Mouse (Mus musculus) spleen, adult 2 months (tissue): Measurements from ENCODE around the gene Fgd4. TPM values are rescaled to one million over a fixed set of nuclear protein-coding genes. Genes with fewer than 3 reads are reported as not detected.

ENCODE experiments used
- DNase-seq, 2 experiments: peaks; one replicate each; pipeline versions ENCODE4 v3.0.0 to v3.0.0-alpha.2; 2012 to 2021; ENCODE audit warnings: low spot score in 2 of 2, low read depth in 1 of 2
- H3K27ac ChIP-seq: fragments of 200-500 bp; 2 replicates; pipeline ENCODE4 v1.5.1; 2012; ENCODE audit warnings: low read length, inconsistent platforms; ENCODE audit not compliant: insufficient read depth
- H3K27me3 ChIP-seq: fragments of 200-500 bp; 2 replicates; pipeline ENCODE4 v1.6.1; 2012; ENCODE audit warnings: mild to moderate bottlenecking, moderate library complexity, low read length, inconsistent platforms; ENCODE audit not compliant: control insufficient read depth, insufficient read depth
- H3K36me3 ChIP-seq: fragments of 200-500 bp; 2 replicates; pipeline ENCODE4 v1.6.1; 2012; ENCODE audit warnings: mild to moderate bottlenecking, low read length, inconsistent platforms; ENCODE audit not compliant: control insufficient read depth, insufficient read depth
- H3K4me1 ChIP-seq: fragments of 200-500 bp; 2 replicates; pipeline ENCODE4 v1.6.1; 2011; ENCODE audit warnings: inconsistent platforms; ENCODE audit not compliant: control insufficient read depth, insufficient read depth, insufficient read length
- H3K4me3 ChIP-seq: fragments of 200-500 bp; 2 replicates; pipeline ENCODE4 v1.5.1; 2011; ENCODE audit warnings: mild to moderate bottlenecking, inconsistent platforms; ENCODE audit not compliant: insufficient read depth, insufficient read length; ENCODE audit errors: extremely low read depth
- CTCF ChIP-seq: fragments of 200-500 bp; IDR thresholded peaks from 2 replicates; pipeline ENCODE4 v1.5.1; 2011; ENCODE audit warnings: mild to moderate bottlenecking, inconsistent platforms; ENCODE audit not compliant: insufficient read depth, insufficient read length, insufficient replicate concordance; ENCODE audit errors: extremely low read depth
- POLR2A ChIP-seq: fragments of 200-500 bp; IDR thresholded peaks from 2 replicates; pipeline ENCODE4 v1.6.1; 2011; ENCODE audit warnings: low read depth, low read length, inconsistent platforms
- WGBS: fragments of 180-500 bp; shearing (Covaris S2); methylation state at CpG from one replicate; pipeline ENCODE4 v1.1.7; 2018; 5-methylcytosine and 5-hydroxymethylcytosine counted together
- polyA plus RNA-seq: library from polyadenylated mRNA; depleted of rRNA; stranded (reverse); fragments of >200 nt; gene quantifications from 2 replicates; pipeline ENCODE4 v1.2.3, GENCODE M21; 2012; rRNA removed

The Fgd4 gene
- 0.43 and 0.58 TPM in 2 replicates for polyA plus RNA-seq

DNA sequence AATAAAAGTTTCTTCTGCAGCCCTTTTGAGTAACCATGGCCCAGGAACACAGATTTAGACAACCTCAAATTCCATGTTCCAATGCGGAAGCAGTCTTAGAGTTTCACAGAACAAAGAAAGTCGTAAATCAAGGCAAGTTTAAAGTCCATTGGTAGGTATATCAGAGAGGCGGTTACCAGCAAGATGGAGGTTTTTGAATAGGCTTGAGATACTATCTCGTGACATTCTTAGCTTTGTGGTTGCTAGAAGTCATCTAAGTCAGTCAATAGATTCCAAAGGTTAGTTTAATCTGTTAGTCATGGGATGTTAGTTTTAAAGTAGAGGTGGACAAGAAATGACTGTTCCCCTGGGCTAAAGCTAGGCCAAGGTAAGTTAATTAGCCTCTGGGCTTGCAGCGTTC lies at the start of gene Fgd4:
TSS of gene Fgd4 (minus strand) at position 89 of the 400 bp plus-strand sequence.
- H3K27ac ChIP-seq = no peak within 1 kb of the TSS
- 39% methylated on average over 5 of the region's 5 CpGs for WGBS

DNA sequence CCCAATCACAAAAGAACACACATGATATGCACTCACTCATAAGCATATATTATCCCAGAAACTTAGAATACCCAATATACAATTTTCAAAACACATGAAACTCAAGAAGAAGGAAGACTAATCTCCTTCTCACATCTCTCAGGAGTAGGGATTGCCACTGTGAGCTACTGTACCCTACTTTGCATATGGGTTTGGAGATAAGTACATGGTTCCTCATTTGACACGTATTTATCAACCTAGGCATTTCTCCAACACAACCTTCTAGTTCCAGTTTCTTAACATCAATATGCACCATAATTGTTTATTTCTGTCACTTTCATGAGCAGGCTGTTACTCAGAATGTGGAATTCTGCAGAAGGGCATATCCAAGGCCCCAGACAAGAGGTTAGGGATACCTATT lies 44.8 kb upstream of the Fgd4 start:
- DNase-seq = no peak
- WGBS = 17% methylated on average over 1 of the region's 1 CpGs
- no peak for TF ChIP-seq POLR2A
- H3K36me3 ChIP-seq = no peaks in the 10 kb centered on the region
- H3K27ac ChIP-seq = no peak overlapping the region
- no peak overlapping the region for H3K4me3 ChIP-seq
- no peaks in the 10 kb centered on the region for H3K27me3 ChIP-seq
- H3K4me1 ChIP-seq = no peaks in the 10 kb centered on the region

More for the DNA sequence above, at the start of gene Fgd4:
- no peaks in the 10 kb centered on the region for H3K36me3 ChIP-seq
- TF ChIP-seq CTCF = no peak
- H3K27me3 ChIP-seq = peaks cover 7% of the 10 kb centered on the region
- DNase-seq = no peak
- H3K4me1 ChIP-seq = peaks cover 6% of the 10 kb centered on the region; the same call in 1 of the 2 replicates
- peak within 1 kb of the TSS; percentile 56; the same call in 1 of the 2 replicates for H3K4me3 ChIP-seq

DNA sequence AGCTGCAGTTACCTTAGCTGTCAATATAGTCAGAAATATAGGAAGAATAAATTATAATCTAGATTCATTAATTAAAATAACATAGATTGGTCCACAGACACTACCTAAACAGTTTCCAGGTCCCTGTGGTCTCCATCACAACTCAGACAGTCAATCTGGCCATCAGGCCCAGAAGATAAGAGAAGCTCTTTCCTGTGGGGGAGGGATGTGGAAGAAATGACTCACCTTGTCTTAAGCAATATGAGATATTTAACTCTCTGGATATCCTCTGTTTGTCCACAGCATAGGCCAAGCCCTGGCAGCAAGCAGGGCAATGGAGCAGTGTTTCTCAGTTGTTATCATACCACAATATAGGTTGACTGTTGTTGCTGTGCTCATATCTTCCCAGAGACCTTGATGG lies 33.4 kb upstream of the Fgd4 start:
- H3K36me3 ChIP-seq = no peaks in the 10 kb centered on the region

DNA sequence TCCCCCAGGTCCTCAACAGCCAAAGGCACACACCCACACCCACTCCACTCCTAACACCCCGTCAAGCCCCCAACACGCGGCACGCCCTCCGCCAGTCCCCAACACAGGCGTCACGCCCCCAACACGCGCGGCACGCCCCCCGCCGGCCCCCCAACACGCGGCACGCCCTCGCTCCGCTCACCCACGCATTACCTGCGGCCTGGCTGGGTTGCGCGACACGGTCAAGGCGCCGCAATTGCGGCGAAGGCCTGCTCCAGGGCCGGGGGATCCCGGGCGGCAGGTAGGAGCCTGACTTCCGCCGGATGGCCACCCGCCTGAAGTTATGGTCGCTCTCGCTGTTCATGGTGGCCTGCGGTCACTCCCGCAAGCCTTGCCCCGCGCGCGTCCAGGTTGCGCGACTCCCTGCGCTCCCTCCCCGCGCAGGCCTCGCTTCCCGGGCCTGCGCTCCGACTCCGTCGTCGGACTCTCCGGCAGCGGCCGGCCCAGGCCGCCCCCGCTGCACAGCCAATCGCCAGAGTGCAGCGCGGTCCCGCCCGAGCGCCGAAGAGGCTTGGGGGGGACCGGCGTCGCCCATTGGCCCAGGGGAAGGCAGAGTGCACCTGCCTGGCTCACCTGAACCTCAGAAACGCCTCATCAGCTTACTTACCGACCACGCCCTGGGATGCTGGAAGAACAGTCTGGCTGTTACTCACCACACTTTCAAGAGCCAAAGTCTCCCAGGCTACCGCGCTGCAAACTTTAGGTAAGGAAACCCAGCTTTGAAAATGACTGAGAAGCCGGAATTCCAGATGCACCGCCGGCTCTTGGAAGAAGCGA lies 555 bp downstream of the Fgd4 start:
- H3K27ac ChIP-seq = no peak overlapping the region
- no peaks in the 10 kb centered on the region for H3K36me3 ChIP-seq
- DNase-seq = peak in 1 of 2 experiments; percentile 4

More for the DNA sequence above, 33.4 kb upstream of the Fgd4 start:
- DNase-seq = no peak
- Histone ChIP-seq H3K27me3 (no peaks in the 10 kb centered on the region), H3K27ac (no peak overlapping the region), H3K4me1 (no peaks in the 10 kb centered on the region), H3K4me3 (no peak overlapping the region)
- TF ChIP-seq CTCF (no peak), POLR2A (no peak)

DNA sequence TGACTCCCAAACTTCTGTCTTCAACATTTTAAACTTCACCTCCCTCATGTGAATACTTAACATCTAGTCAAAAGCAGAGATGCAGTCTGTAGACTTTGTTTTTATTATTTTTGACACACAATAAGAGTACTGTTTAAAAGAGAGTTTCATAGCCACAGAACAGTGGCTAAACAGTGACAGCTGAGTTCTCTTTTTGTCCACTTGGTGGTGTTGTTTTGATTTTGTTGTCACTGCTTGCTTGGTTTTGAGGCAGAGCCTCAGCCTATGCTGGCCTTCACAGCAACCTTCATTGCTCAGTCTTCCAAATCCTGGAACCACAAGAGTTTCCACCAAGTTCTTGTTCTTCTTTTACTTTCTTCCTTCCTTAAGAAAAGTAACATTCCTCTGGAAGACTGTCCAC lies 3.8 kb downstream of the Fgd4 start:
- TF ChIP-seq CTCF (no peak), POLR2A (no peak)
- no peak for DNase-seq
- no peaks in the 10 kb centered on the region for H3K36me3 ChIP-seq
- no peak overlapping the region for H3K4me3 ChIP-seq
- peaks cover 6% of the 10 kb centered on the region; the same call in 1 of the 2 replicates for H3K4me1 ChIP-seq
- H3K27me3 ChIP-seq = peaks cover 7% of the 10 kb centered on the region
- no peak overlapping the region for H3K27ac ChIP-seq

More for the DNA sequence above, 555 bp downstream of the Fgd4 start:
- peaks cover 6% of the 10 kb centered on the region; the same call in 1 of the 2 replicates for H3K4me1 ChIP-seq
- 1% methylated on average over 77 of the region's 77 CpGs for WGBS
- peaks cover 7% of the 10 kb centered on the region for H3K27me3 ChIP-seq
- TF ChIP-seq CTCF (no peak), POLR2A (no peak)
- peak overlapping the region; percentile 56; the same call in 1 of the 2 replicates for H3K4me3 ChIP-seq

DNA sequence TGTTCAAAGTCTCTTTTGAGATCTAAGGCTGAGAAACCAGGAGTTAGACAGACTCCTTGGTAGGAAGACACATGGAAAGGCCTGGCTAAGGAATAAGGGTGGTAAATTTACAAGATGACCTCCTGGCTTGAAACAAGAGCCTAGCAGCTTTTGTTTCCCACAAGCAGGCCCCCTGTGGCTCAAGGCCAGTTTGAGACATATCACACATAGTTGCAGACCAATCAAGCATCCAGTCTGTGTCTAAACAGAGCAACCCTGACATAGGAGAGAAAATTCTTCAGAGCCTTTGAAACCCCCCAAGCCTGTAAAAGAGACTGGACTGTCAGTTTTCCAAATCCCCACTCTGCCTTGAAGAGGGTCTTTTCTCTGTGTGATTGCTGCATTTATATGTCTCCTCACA lies 7.7 kb downstream of the Fgd4 start:
- H3K4me3 ChIP-seq = no peak overlapping the region
- H3K27me3 ChIP-seq = no peaks in the 10 kb centered on the region
- no peak overlapping the region for H3K27ac ChIP-seq
- TF ChIP-seq CTCF = no peak
- TF ChIP-seq POLR2A = no peak
- H3K4me1 ChIP-seq = no peaks in the 10 kb centered on the region
- no peaks in the 10 kb centered on the region for H3K36me3 ChIP-seq
- DNase-seq = no peak

DNA sequence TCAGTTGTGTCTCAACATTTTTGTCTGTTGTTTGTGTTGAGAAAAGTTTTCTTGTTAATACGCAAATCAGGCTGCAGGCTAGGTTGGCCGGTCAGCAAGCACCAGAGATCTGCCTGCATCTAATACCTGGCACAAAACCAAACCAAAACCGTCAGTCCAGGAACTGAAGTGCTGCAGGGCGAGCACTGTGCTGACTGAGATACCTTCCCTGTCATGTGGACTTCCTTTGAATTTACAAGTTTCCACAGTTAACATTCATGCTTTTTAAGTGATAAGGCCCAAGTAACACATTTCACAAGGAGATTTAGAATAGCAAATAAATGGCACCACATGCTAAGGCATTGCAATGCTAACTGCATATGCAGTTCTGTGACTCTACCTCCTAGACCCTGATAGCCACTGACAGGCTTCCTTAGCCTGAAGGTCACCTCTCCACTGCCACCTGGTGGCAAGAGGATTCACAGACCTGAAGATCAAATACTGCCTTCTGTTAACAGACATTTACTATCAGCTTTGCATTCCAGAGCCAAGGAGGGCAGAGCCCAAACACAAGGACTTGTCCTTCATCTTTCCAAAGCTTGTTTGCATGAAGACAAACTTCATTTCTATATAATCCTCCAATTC lies 15.8 kb downstream of the Fgd4 start:
- H3K4me1 ChIP-seq = no peaks in the 10 kb centered on the region
- no peaks in the 10 kb centered on the region for H3K27me3 ChIP-seq
- WGBS = 60% methylated on average over 4 of the region's 4 CpGs
- TF ChIP-seq POLR2A (no peak), CTCF (peak; percentile 57; the same call in 1 of the 2 replicates)
- no peaks in the 10 kb centered on the region for H3K36me3 ChIP-seq
- peak; percentile 17 to 33 for DNase-seq
- no peak overlapping the region for H3K27ac ChIP-seq
- H3K4me3 ChIP-seq = no peak overlapping the region
